Mouse (Mus musculus) liver, embryonic 16.5 days (tissue): Measurements from ENCODE around the gene Xpo1. TPM values are rescaled to one million over a fixed set of nuclear protein-coding genes. Genes with fewer than 3 reads are reported as not detected.

Source experiments
- ATAC-seq: fragments of 200-750 bp; cut with Nextera tagmentation; 2 replicates; pipeline ENCODE4 v1.8.0; 2017; ENCODE audit warnings: low read depth, mild to moderate bottlenecking, moderate number of reproducible peaks, moderate library complexity
- H3K27ac ChIP-seq: fragments of 300-500 bp; sonication (generic); 2 replicates; pipeline ENCODE4 v1.5.1; 2014; ENCODE audit warnings: mild to moderate bottlenecking, low read length
- H3K27me3 ChIP-seq: fragments of 300-500 bp; sonication (generic); 2 replicates; pipeline ENCODE4 v1.6.1; 2014; ENCODE audit warnings: low read depth, low read length, mixed read lengths; ENCODE audit not compliant: control insufficient read depth, insufficient read depth
- H3K36me3 ChIP-seq: fragments of 300-500 bp; sonication (generic); 2 replicates; pipeline ENCODE4 v1.6.1; 2014; ENCODE audit warnings: mild to moderate bottlenecking; ENCODE audit not compliant: control insufficient read depth, insufficient read depth
- H3K4me1 ChIP-seq: fragments of 300-500 bp; sonication (generic); 2 replicates; pipeline ENCODE4 v1.6.1; 2014; ENCODE audit warnings: low read depth, low read length, mixed read lengths; ENCODE audit not compliant: control insufficient read depth
- H3K4me2 ChIP-seq: fragments of 300-500 bp; sonication (generic); 2 replicates; pipeline ENCODE4 v1.6.1; 2014; ENCODE audit warnings: low read depth, low read length, mixed read lengths
- H3K4me3 ChIP-seq: fragments of 300-500 bp; sonication (generic); 2 replicates; pipeline ENCODE4 v1.5.1; 2014; ENCODE audit warnings: low read depth, mild to moderate bottlenecking, low read length
- H3K9ac ChIP-seq: fragments of 300-500 bp; sonication (generic); 2 replicates; pipeline ENCODE4 v1.6.1; 2014; ENCODE audit warnings: low read depth, low read length
- H3K9me3 ChIP-seq: fragments of 300-500 bp; sonication (generic); replicated peaks from 2 replicates; pipeline ENCODE4 v1.6.1; 2016; ENCODE audit warnings: low read length; ENCODE audit not compliant: control insufficient read depth
- WGBS: fragments of 180-500 bp; shearing (Covaris S2); extraction: QIAGEN DNeasy Blood & Tissue Kit; methylation state at CpG from one replicate; pipeline ENCODE4 v1.1.7; 2014; ENCODE audit not compliant: insufficient replicate concordance; 5-methylcytosine and 5-hydroxymethylcytosine counted together
- polyA plus RNA-seq: library from polyadenylated mRNA; unstranded; fragments of >200 nt; fragmentation: Nextera tagmentation; extraction: Ambion mirVana; gene quantifications from 2 replicates; pipeline ENCODE4 v1.2.1, GENCODE M21; 2015

The Xpo1 gene
- polyA plus RNA-seq, result 33.0 and 36.3 TPM in 2 replicates

DNA sequence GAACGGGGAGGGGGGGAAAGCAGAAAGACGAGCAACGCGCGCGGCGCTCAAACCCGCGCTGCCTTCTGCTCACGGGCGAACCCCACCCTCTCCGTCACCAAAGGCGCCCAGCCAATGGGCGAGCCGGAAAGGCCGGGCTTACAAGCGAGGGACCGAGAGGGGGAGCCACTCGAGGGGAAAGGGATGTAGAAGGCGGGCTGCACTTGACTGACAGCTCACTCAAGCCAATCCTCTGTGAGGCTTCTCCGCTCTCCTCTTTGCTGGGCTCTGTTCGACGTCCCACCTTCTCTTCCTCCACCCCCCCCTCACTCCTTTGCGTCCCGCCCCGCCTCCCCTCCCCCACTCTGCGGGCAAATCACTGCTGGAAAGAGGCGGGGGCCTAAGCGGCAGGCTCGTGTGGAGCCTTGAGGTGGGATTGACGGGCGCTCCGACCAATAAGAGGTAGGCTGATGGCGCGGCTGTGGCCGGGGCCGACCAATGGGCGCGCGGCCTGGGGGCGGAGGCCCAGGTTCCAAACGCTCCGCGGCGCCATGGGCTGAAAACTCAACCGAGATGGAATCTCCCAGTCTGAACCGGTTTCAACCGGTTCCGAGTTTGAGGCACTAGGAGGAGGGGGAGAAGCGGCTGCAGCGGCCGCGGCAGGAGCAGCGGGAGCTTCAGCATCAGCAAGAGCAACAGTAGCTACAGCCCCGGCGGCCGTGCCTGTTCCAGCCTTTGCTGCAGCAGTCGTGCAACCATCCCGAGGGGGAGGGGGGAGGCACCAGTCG is at the start of gene Xpo1:
Xpo1 (plus strand) TSS at position 615 of the 767 bp plus-strand sequence.
- Histone ChIP-seq H3K4me2 (peak within 1 kb of the TSS; percentile 95), H3K4me3 (peak within 1 kb of the TSS; percentile 85), H3K9ac (peak within 1 kb of the TSS; percentile 100), H3K4me1 (peaks cover 35% of the 10 kb centered on the region), H3K27ac (peak within 1 kb of the TSS; percentile 97), H3K9me3 (no peaks in the 10 kb centered on the region), H3K27me3 (no peaks in the 10 kb centered on the region), H3K36me3 (no peaks in the 10 kb centered on the region)
- 0% methylated on average over 60 of the region's 60 CpGs for WGBS
- peak; percentile 91 for ATAC-seq

DNA sequence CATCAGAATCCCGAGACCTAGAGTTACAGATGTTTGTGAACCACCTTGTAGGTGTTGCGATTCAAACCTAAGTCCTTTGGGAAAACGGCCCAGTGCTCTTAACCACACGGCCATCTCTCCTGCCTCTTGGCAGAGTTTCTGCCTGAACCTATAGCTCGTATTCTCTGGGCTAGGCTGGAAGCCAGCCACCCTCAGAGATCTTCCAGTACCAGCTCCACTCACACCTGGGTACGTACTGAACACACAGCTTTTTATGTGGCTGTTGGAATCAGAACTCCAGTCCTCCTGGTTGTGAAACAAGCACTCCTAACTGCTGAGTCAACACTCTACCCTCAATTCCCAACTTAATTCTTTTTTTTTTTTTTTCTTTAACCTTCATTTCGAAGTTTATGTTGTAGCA is 46.1 kb upstream of the Xpo1 start:
- Histone ChIP-seq H3K36me3 (no peaks in the 10 kb centered on the region), H3K4me2 (no peak overlapping the region), H3K9ac (no peak overlapping the region), H3K9me3 (no peaks in the 10 kb centered on the region), H3K4me1 (no peaks in the 10 kb centered on the region; the same call in 1 of the 2 replicates), H3K27ac (no peak overlapping the region), H3K27me3 (no peaks in the 10 kb centered on the region), H3K4me3 (no peak overlapping the region)
- WGBS, result 70% methylated on average over 7 of the region's 7 CpGs
- ATAC-seq, result no peak

DNA sequence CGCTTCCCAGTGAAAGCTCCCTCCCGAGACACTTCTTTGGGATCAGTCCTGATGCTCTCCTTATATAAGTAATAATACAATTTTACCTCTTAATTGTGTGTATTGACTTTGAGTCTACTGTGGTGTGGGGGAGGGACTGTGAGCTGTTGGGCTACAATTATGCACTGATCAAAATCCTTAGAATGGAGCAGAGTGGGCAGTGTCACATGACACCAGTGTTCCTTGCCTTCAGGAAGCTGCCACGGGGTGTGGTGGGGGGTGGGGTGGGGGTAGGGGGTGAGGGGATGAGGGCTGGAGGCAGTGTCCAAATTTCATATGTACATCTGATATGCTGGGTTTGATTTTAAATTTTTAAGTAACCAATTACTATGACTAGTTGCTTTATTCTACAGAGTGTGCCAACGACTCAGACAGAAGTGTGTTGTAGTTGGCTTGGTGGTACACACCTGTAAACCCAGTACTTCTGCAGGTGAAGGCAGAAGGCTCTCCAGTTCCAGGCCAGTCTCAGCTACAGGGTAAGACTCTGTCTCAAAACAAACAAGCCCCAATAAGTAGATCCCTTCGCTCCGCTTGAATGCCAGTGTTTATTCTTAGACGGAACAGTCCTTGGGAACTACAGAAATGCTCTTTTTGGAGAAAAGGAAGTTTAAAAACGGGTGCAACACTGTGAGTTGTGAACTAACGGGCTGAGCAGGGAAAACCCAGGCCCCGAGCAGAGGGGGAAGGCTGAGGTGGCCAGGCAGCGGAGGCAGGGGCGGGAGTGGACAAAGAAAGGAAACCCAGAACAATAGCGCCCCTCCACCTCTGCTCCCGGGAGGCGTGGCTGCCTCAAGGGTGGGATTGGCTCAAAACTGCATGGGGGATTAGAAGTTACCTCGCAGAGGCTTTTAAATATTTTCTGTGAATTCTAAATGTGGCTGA is 45.0 kb upstream of the Xpo1 start:
- Histone ChIP-seq H3K36me3 (no peaks in the 10 kb centered on the region), H3K27ac (0 out of 2 replicates have a peak overlapping the region, but pooled peaks have one; percentile 32), H3K4me3 (peak overlapping the region; percentile 34), H3K9me3 (no peaks in the 10 kb centered on the region), H3K27me3 (no peaks in the 10 kb centered on the region), H3K4me1 (no peaks in the 10 kb centered on the region; the same call in 1 of the 2 replicates), H3K9ac (peak overlapping the region; percentile 33), H3K4me2 (peak overlapping the region; percentile 53)
- 16% methylated on average over 16 of the region's 16 CpGs for WGBS
- no peak for ATAC-seq

GRCm38 (mm10) chr11:23217430-23217829 is 38.4 kb upstream of the Xpo1 start:
- no peak overlapping the region for H3K4me3 ChIP-seq
- H3K9ac ChIP-seq, result no peak overlapping the region
- no peak for ATAC-seq
- no peaks in the 10 kb centered on the region for H3K36me3 ChIP-seq
- WGBS, result 57% methylated on average over 9 of the region's 9 CpGs
- H3K27ac ChIP-seq, result no peak overlapping the region
- no peak overlapping the region for H3K4me2 ChIP-seq
- H3K9me3 ChIP-seq, result no peaks in the 10 kb centered on the region
- no peaks in the 10 kb centered on the region for H3K27me3 ChIP-seq
- H3K4me1 ChIP-seq, result no peaks in the 10 kb centered on the region; the same call in 1 of the 2 replicates

DNA sequence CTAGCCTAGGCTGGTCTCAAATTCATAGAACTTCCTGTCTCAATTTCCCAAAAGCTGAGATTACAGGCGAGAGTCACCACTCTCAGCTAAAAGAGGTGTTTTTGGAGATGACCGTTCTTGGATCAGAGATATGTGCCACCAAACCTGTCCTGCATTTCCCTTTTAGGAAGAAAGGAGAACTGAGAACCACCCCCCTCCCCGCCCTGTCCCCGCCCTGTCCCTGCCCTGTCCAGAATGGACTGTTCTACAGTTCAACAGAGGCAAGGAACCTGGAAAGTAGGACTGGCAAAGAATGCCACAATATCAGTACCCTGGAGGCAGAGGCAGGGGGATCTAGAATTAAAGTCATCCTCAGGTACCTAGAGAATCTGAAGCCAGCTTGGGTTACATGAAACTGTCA is 19.8 kb upstream of the Xpo1 start:
- H3K4me3 ChIP-seq, result no peak overlapping the region
- H3K27me3 ChIP-seq, result no peaks in the 10 kb centered on the region
- H3K9ac ChIP-seq, result no peak overlapping the region
- no peak for ATAC-seq
- H3K4me1 ChIP-seq, result no peaks in the 10 kb centered on the region
- no peak overlapping the region for H3K27ac ChIP-seq
- H3K36me3 ChIP-seq, result no peaks in the 10 kb centered on the region
- no peak overlapping the region for H3K4me2 ChIP-seq
- no peaks in the 10 kb centered on the region for H3K9me3 ChIP-seq
- 35% methylated on average over 4 of the region's 4 CpGs for WGBS

GRCm38 (mm10) chr11:23253931-23254330 is 1.9 kb upstream of the Xpo1 start:
- Histone ChIP-seq H3K36me3 (no peaks in the 10 kb centered on the region), H3K9ac (no peak overlapping the region), H3K4me1 (peaks cover 20% of the 10 kb centered on the region), H3K27ac (no peak overlapping the region), H3K4me3 (no peak overlapping the region), H3K4me2 (no peak overlapping the region), H3K27me3 (no peaks in the 10 kb centered on the region), H3K9me3 (no peaks in the 10 kb centered on the region)
- 83% methylated on average over 4 of the region's 4 CpGs for WGBS
- ATAC-seq, result no peak

DNA sequence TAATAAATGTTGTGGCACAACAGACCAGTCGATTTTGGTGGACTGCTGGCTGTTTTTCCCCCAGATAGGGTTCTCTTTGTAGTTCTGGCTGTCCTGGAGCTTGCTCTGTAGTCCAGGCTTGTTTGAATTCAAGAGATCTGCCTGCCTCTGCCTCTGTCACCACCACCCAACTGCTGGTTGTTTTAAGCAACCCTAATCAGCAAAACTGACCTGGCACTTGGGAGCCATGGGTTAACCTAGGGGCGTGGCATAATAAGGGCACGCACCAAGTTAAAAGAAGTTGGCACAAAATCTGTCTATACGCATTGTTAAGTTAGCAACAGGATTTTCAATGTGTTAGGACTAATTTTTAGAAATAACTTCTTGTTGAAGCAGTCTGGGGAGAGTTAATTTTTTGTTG is 1.3 kb upstream of the Xpo1 start:
- WGBS, result 58% methylated on average over 4 of the region's 4 CpGs
- Histone ChIP-seq H3K27me3 (no peaks in the 10 kb centered on the region), H3K4me1 (peaks cover 26% of the 10 kb centered on the region), H3K9me3 (no peaks in the 10 kb centered on the region), H3K4me3 (peak overlapping the region; percentile 85), H3K9ac (peak overlapping the region; percentile 78), H3K27ac (peak overlapping the region; percentile 86), H3K4me2 (peak overlapping the region; percentile 95), H3K36me3 (no peaks in the 10 kb centered on the region)
- ATAC-seq, result no peak

GRCm38 (mm10) chr11:23255053-23255426 is 801 bp upstream of the Xpo1 start:
- Histone ChIP-seq H3K27me3 (no peaks in the 10 kb centered on the region), H3K4me2 (peak overlapping the region; percentile 95), H3K27ac (peak overlapping the region; percentile 86), H3K9me3 (no peaks in the 10 kb centered on the region), H3K36me3 (no peaks in the 10 kb centered on the region), H3K4me3 (peak overlapping the region; percentile 85), H3K9ac (peak overlapping the region; percentile 78), H3K4me1 (peaks cover 29% of the 10 kb centered on the region)
- 2% methylated on average over 24 of the region's 24 CpGs for WGBS
- no peak for ATAC-seq
